ENCODE assay signal across 9 mouse cellular contexts in genomic region chr11:74866640-74867039, GRCm38 (mm10). TPM values are rescaled to one million over a fixed set of nuclear protein-coding genes. Genes with fewer than 3 reads are reported as not detected.
DNase-seq lines count a peak whose midpoint lies in the region; ATAC-seq lines count a peak whose summit lies in the region.
"Had no signal": no experiment of that assay in that cellular context is flagged by ENCODE, and none has a peak within 500 bp of the region (broad histone marks: within the 10 kb centered on the region; RNA-seq: fewer than 3 reads in every experiment).

No protein-coding gene starts in this region.

- no peak overlapping the region for H3K4me3 ChIP-seq in forebrain, embryonic 14.5 days (ENCODE audit: low read depth, low read length)
- H3K4me3 ChIP-seq in forebrain, embryonic 12.5 days (replicated peaks) = no peak overlapping the region

- H3K27me3 ChIP-seq in forebrain, embryonic 14.5 days (replicated peaks; ENCODE audit: control insufficient read depth, insufficient read depth, low read length) = no peaks in the 10 kb centered on the region
- no peaks in the 10 kb centered on the region for H3K27me3 ChIP-seq in forebrain, embryonic 12.5 days

- H3K36me3 ChIP-seq in forebrain, embryonic 14.5 days (ENCODE audit: control insufficient read depth, insufficient read depth, low read length) = peaks cover 37% of the 10 kb centered on the region
- peaks cover 27% of the 10 kb centered on the region for H3K36me3 ChIP-seq in forebrain, embryonic 12.5 days (replicated peaks)

- H3K9me3 ChIP-seq in forebrain, embryonic 14.5 days (replicated peaks; ENCODE audit: control insufficient read depth, low read length) = no peaks in the 10 kb centered on the region
- H3K9me3 ChIP-seq in forebrain, embryonic 12.5 days = no peaks in the 10 kb centered on the region

- H3K9ac ChIP-seq in forebrain, embryonic 14.5 days (ENCODE audit: low read length) = no peak overlapping the region
- no peak overlapping the region for H3K9ac ChIP-seq in forebrain, embryonic 12.5 days

- H3K27ac ChIP-seq in forebrain, embryonic 14.5 days (ENCODE audit: low read depth, low read length) = no peak overlapping the region
- H3K27ac ChIP-seq in forebrain, embryonic 12.5 days = no peak overlapping the region
- H3K27ac ChIP-seq: kidney, postnatal 0 days had no signal

- H3K4me2 ChIP-seq in forebrain, embryonic 14.5 days (ENCODE audit: low read length) = no peak overlapping the region
- H3K4me2 ChIP-seq in forebrain, embryonic 12.5 days = no peak overlapping the region

- no peak for ATAC-seq in forebrain, embryonic 14.5 days
- ATAC-seq in forebrain, embryonic 12.5 days (ENCODE audit: low FRiP score) = no peak

- peaks cover 7% of the 10 kb centered on the region for H3K4me1 ChIP-seq in forebrain, embryonic 14.5 days (ENCODE audit: control insufficient read depth, insufficient read depth, low read length)
- peaks cover 12% of the 10 kb centered on the region for H3K4me1 ChIP-seq in forebrain, embryonic 12.5 days

- WGBS in forebrain, embryonic 14.5 days = 82% methylated on average over 4 of the region's 4 CpGs
- WGBS in forebrain, embryonic 12.5 days = 85% methylated on average over 4 of the region's 4 CpGs

- DNase-seq in forebrain, embryonic 14.5 days (ENCODE audit: low spot score) = peak; percentile 36
- peak; percentile 81 to 85 for DNase-seq in right cerebral cortex, postnatal 10 days (ENCODE audit: low spot score in 2 of 2)
- no peak for DNase-seq in right cerebral cortex, postnatal 36 days (ENCODE audit: low spot score in 2 of 2)
- peak; percentile 85 for DNase-seq in heart, postnatal 25 days (ENCODE audit: low spot score)
- peak; percentile 75 for DNase-seq in testis, postnatal 14 days (ENCODE audit: low spot score)
- DNase-seq in B cell, adult 2 months = no peak
- DNase-seq in spleen, postnatal 36 days (ENCODE audit: low spot score in 2 of 2) = no peak

- intact Hi-C loops in heart, postnatal 25 days (cut with DNase I) = no loop called here

RNA-seq across cellular contexts. Expression of gene Sgsm2, which starts 30.2 kb away (rescaled TPM):
- polyA plus RNA-seq in forebrain, embryonic 14.5 days (2014; fragmentation: Nextera tagmentation; extraction: Ambion mirVana) = 8.3 and 10.6 TPM in 2 replicates
- polyA plus RNA-seq in forebrain, embryonic 12.5 days (2016; fragmentation: Nextera tagmentation; extraction: Ambion mirVana) = 12.2 and 13.7 TPM in 2 replicates
- 1 to 10 TPM; 4.8 to 6.7 TPM for total RNA-seq in heart, postnatal 25 days (2021)

RNA-seq across cellular contexts. Expression of gene Tsr1, which starts 31.2 kb away (rescaled TPM):
- 33.2 and 38.2 TPM in 2 replicates for polyA plus RNA-seq in forebrain, embryonic 14.5 days (2014; fragmentation: Nextera tagmentation; extraction: Ambion mirVana)
- polyA plus RNA-seq in forebrain, embryonic 12.5 days (2016; fragmentation: Nextera tagmentation; extraction: Ambion mirVana) = 43.0 and 43.1 TPM in 2 replicates
- total RNA-seq in heart, postnatal 25 days (2021) = 10 to 100 TPM; 15.6 to 17.0 TPM

RNA-seq across cellular contexts. Expression of gene Mnt, which starts 35.9 kb away (rescaled TPM):
- 6.8 and 7.6 TPM in 2 replicates for polyA plus RNA-seq in forebrain, embryonic 14.5 days (2014; fragmentation: Nextera tagmentation; extraction: Ambion mirVana)
- 7.2 and 8.1 TPM in 2 replicates for polyA plus RNA-seq in forebrain, embryonic 12.5 days (2016; fragmentation: Nextera tagmentation; extraction: Ambion mirVana)
- 10 to 100 TPM in 1 of 2 experiments, 1 to 10 TPM in 1; 9.8 to 10.6 TPM for total RNA-seq in heart, postnatal 25 days (2021)

RNA-seq across cellular contexts. Expression of gene Smg6, which starts 59.0 kb away (rescaled TPM):
- 12.9 and 13.7 TPM in 2 replicates for polyA plus RNA-seq in forebrain, embryonic 14.5 days (2014; fragmentation: Nextera tagmentation; extraction: Ambion mirVana)
- 22.0 and 23.9 TPM in 2 replicates for polyA plus RNA-seq in forebrain, embryonic 12.5 days (2016; fragmentation: Nextera tagmentation; extraction: Ambion mirVana)
- total RNA-seq in heart, postnatal 25 days (2021) = 10 to 100 TPM; 16.0 to 17.5 TPM

RNA-seq across cellular contexts. Expression of gene Srr, which starts 59.1 kb away (rescaled TPM):
- polyA plus RNA-seq in forebrain, embryonic 14.5 days (2014; fragmentation: Nextera tagmentation; extraction: Ambion mirVana) = 45.9 and 56.0 TPM in 2 replicates
- polyA plus RNA-seq in forebrain, embryonic 12.5 days (2016; fragmentation: Nextera tagmentation; extraction: Ambion mirVana) = 27.5 and 30.8 TPM in 2 replicates
- total RNA-seq in heart, postnatal 25 days (2021) = 10 to 100 TPM; 28.9 to 31.3 TPM

Comparison
In these comparisons a context has a peak if more than half of its experiments do, and no peak if none do; other contexts are left out.
1. DNase-seq: peak in forebrain, embryonic 14.5 days (single experiment), right cerebral cortex, postnatal 10 days (2 of 2), heart, postnatal 25 days (single experiment) and testis, postnatal 14 days (single experiment); none in right cerebral cortex, postnatal 36 days (0 of 2), B cell, adult 2 months (0 of 2) and spleen, postnatal 36 days (0 of 2).